Mouse (Mus musculus) stomach, embryonic 15.5 days (tissue): ENCODE data around the gene Sf3b3. TPM values are rescaled to one million over a fixed set of nuclear protein-coding genes. Genes with fewer than 3 reads are reported as not detected.
"Not testable (repeated sequence)": the region's sequence is repeated elsewhere in the genome, so short reads cannot be mapped to it uniquely, and the experiment has no call there.

Experiments used
- ATAC-seq: fragments of 200-750 bp; cut with Nextera tagmentation; 2 replicates; pipeline ENCODE4 v1.8.0; 2017; ENCODE audit warnings: low read depth, moderate number of reproducible peaks, moderate TSS enrichment; ENCODE audit not compliant: insufficient read depth, low FRiP score
- H3K27ac ChIP-seq: fragments of 300-500 bp; sonication (generic); 2 replicates; pipeline ENCODE4 v1.5.1; 2015; ENCODE audit warnings: mild to moderate bottlenecking, inconsistent platforms
- H3K27me3 ChIP-seq: fragments of 300-500 bp; sonication (generic); replicated peaks from 2 replicates; pipeline ENCODE4 v1.6.1; 2015; ENCODE audit warnings: inconsistent platforms
- H3K36me3 ChIP-seq: fragments of 300-500 bp; sonication (generic); 2 replicates; pipeline ENCODE4 v1.6.1; 2015; ENCODE audit warnings: inconsistent platforms
- H3K4me1 ChIP-seq: fragments of 300-500 bp; sonication (generic); 2 replicates; pipeline ENCODE4 v1.6.1; 2015; ENCODE audit warnings: inconsistent platforms
- H3K4me2 ChIP-seq: fragments of 300-500 bp; sonication (generic); 2 replicates; pipeline ENCODE4 v1.6.1; 2015; ENCODE audit warnings: mild to moderate bottlenecking, inconsistent platforms
- H3K4me3 ChIP-seq: fragments of 300-500 bp; sonication (generic); replicated peaks from 2 replicates; pipeline ENCODE4 v1.5.1; 2015; ENCODE audit warnings: inconsistent platforms
- H3K9ac ChIP-seq: fragments of 300-500 bp; sonication (generic); 2 replicates; pipeline ENCODE4 v1.6.1; 2015; ENCODE audit warnings: inconsistent platforms
- H3K9me3 ChIP-seq: fragments of 300-500 bp; sonication (generic); 2 replicates; pipeline ENCODE4 v1.6.1; 2016; ENCODE audit warnings: inconsistent platforms
- WGBS: fragments of 180-500 bp; shearing (Covaris S2); methylation state at CpG from one replicate; pipeline ENCODE4 v1.1.7; 2015; 5-methylcytosine and 5-hydroxymethylcytosine counted together
- polyA plus RNA-seq: library from polyadenylated mRNA; unstranded; fragments of >200 nt; fragmentation: Nextera tagmentation; extraction: Ambion mirVana; gene quantifications from 2 replicates; pipeline ENCODE4 v1.2.1, GENCODE M21; 2015

The Sf3b3 gene
- polyA plus RNA-seq, 1 experiment from 2014 or later: 122 TPM

- Histone ChIP-seq H3K27me3 (no peaks in the 10 kb centered on the region), H3K4me2 (no peak overlapping the region), H3K36me3 (no peaks in the 10 kb centered on the region), H3K27ac (no peak overlapping the region), H3K4me3 (no peak overlapping the region), H3K9ac (no peak overlapping the region), H3K9me3 (no peaks in the 10 kb centered on the region), H3K4me1 (peaks cover 8% of the 10 kb centered on the region)
- WGBS: 92% methylated on average over 8 of the region's 8 CpGs
- ATAC-seq: no peak
Observed at GRCm38 (mm10) chr8:110797086-110797485, 49.5 kb downstream of the Sf3b3 start.

- WGBS: 87% methylated on average over 7 of the region's 7 CpGs
- Histone ChIP-seq H3K9me3 (no peaks in the 10 kb centered on the region), H3K27ac (no peak overlapping the region), H3K36me3 (no peaks in the 10 kb centered on the region), H3K9ac (no peak overlapping the region), H3K4me2 (no peak overlapping the region), H3K27me3 (no peaks in the 10 kb centered on the region), H3K4me3 (no peak overlapping the region), H3K4me1 (peaks cover 15% of the 10 kb centered on the region)
- ATAC-seq: no peak
Observed at GRCm38 (mm10) chr8:110794363-110794965, 52.1 kb downstream of the Sf3b3 start.

- peaks cover 15% of the 10 kb centered on the region for H3K4me1 ChIP-seq
- WGBS: 89% methylated on average over 9 of the region's 9 CpGs
- H3K4me3 ChIP-seq: no peak overlapping the region
- H3K27me3 ChIP-seq: no peaks in the 10 kb centered on the region
- no peaks in the 10 kb centered on the region for H3K9me3 ChIP-seq
- H3K36me3 ChIP-seq: no peaks in the 10 kb centered on the region
- no peak overlapping the region for H3K27ac ChIP-seq
- no peak for ATAC-seq
- H3K9ac ChIP-seq: no peak overlapping the region
- no peak overlapping the region for H3K4me2 ChIP-seq
Observed at GRCm38 (mm10) chr8:110793936-110794335, 52.7 kb downstream of the Sf3b3 start.

GRCm38 (mm10) chr8:110793511-110793910 is 53.1 kb downstream of the Sf3b3 start:
- peak overlapping the region; percentile 71; the same call in 1 of the 2 replicates for H3K27ac ChIP-seq
- peak overlapping the region; percentile 33; the same call in 1 of the 2 replicates for H3K4me2 ChIP-seq
- ATAC-seq: no peak

GRCm38 (mm10) chr8:110792574-110793200 is 53.9 kb downstream of the Sf3b3 start:
- peak; percentile 73 for ATAC-seq
- Histone ChIP-seq H3K27ac (peak overlapping the region; percentile 71), H3K27me3 (no peaks in the 10 kb centered on the region), H3K4me3 (no peak overlapping the region), H3K4me2 (peak overlapping the region; percentile 33), H3K9ac (no peak overlapping the region), H3K36me3 (no peaks in the 10 kb centered on the region), H3K9me3 (no peaks in the 10 kb centered on the region), H3K4me1 (peaks cover 15% of the 10 kb centered on the region)
- WGBS: 30% methylated on average over 11 of the region's 11 CpGs

More at GRCm38 (mm10) chr8:110793511-110793910, 53.1 kb downstream of the Sf3b3 start:
- Histone ChIP-seq H3K36me3 (no peaks in the 10 kb centered on the region), H3K4me1 (peaks cover 15% of the 10 kb centered on the region), H3K27me3 (no peaks in the 10 kb centered on the region), H3K9me3 (no peaks in the 10 kb centered on the region), H3K9ac (no peak overlapping the region), H3K4me3 (no peak overlapping the region)
- WGBS: 78% methylated on average over 9 of the region's 9 CpGs

- Histone ChIP-seq H3K27me3 (no peaks in the 10 kb centered on the region), H3K4me3 (no peak overlapping the region), H3K9ac (no peak overlapping the region), H3K27ac (no peak overlapping the region), H3K4me1 (peaks cover 15% of the 10 kb centered on the region), H3K36me3 (no peaks in the 10 kb centered on the region), H3K4me2 (no peak overlapping the region), H3K9me3 (no peaks in the 10 kb centered on the region)
- WGBS: 70% methylated on average over 10 of the region's 10 CpGs
- ATAC-seq: no peak
Observed at GRCm38 (mm10) chr8:110791164-110791563, 55.4 kb downstream of the Sf3b3 start.

GRCm38 (mm10) chr8:110790270-110790669 is 56.3 kb downstream of the Sf3b3 start:
- Histone ChIP-seq H3K27ac (no peak overlapping the region), H3K4me1 (peaks cover 15% of the 10 kb centered on the region), H3K4me2 (no peak overlapping the region), H3K9ac (no peak overlapping the region), H3K36me3 (no peaks in the 10 kb centered on the region), H3K27me3 (no peaks in the 10 kb centered on the region), H3K9me3 (no peaks in the 10 kb centered on the region), H3K4me3 (no peak overlapping the region)
- 34% methylated on average over 6 of the region's 6 CpGs for WGBS
- no peak for ATAC-seq

GRCm38 (mm10) chr8:110789571-110789970 is 57.0 kb downstream of the Sf3b3 start:
- H3K9ac ChIP-seq: no peak overlapping the region
- no peaks in the 10 kb centered on the region for H3K27me3 ChIP-seq
- no peak for ATAC-seq
- no peak overlapping the region for H3K4me3 ChIP-seq
- no peaks in the 10 kb centered on the region for H3K36me3 ChIP-seq
- H3K9me3 ChIP-seq: no peaks in the 10 kb centered on the region
- H3K4me2 ChIP-seq: no peak overlapping the region
- no peak overlapping the region for H3K27ac ChIP-seq
- peaks cover 15% of the 10 kb centered on the region for H3K4me1 ChIP-seq
- WGBS: 55% methylated on average over 12 of the region's 12 CpGs

- H3K4me2 ChIP-seq: no peak overlapping the region
- H3K4me3 ChIP-seq: no peak overlapping the region
- H3K9ac ChIP-seq: no peak overlapping the region
- H3K4me1 ChIP-seq: peaks cover 15% of the 10 kb centered on the region
- no peak for ATAC-seq
- no peaks in the 10 kb centered on the region for H3K9me3 ChIP-seq
- H3K36me3 ChIP-seq: no peaks in the 10 kb centered on the region
- 54% methylated on average over 12 of the region's 12 CpGs for WGBS
- no peaks in the 10 kb centered on the region for H3K27me3 ChIP-seq
- no peak overlapping the region for H3K27ac ChIP-seq
Observed at GRCm38 (mm10) chr8:110788981-110789380, 57.6 kb downstream of the Sf3b3 start.

- Histone ChIP-seq H3K27me3 (no peaks in the 10 kb centered on the region), H3K4me2 (no peak overlapping the region), H3K4me3 (no peak overlapping the region), H3K4me1 (0 out of 2 replicates have a peak, but pooled peaks cover 7% of the 10 kb centered on the region), H3K9me3 (no peaks in the 10 kb centered on the region), H3K36me3 (no peaks in the 10 kb centered on the region), H3K27ac (no peak overlapping the region), H3K9ac (no peak overlapping the region)
- WGBS: 85% methylated on average over 9 of the region's 9 CpGs
- ATAC-seq: no peak
Observed at GRCm38 (mm10) chr8:110787411-110787954, 59.1 kb downstream of the Sf3b3 start.

- no peak overlapping the region for H3K4me3 ChIP-seq
- H3K27me3 ChIP-seq: no peaks in the 10 kb centered on the region
- 62% methylated on average over 8 of the region's 8 CpGs for WGBS
- H3K36me3 ChIP-seq: no peaks in the 10 kb centered on the region
- H3K9me3 ChIP-seq: no peaks in the 10 kb centered on the region
- no peak overlapping the region for H3K9ac ChIP-seq
- H3K4me2 ChIP-seq: no peak overlapping the region
- 0 out of 2 replicates have a peak, but pooled peaks cover 7% of the 10 kb centered on the region for H3K4me1 ChIP-seq
- no peak overlapping the region for H3K27ac ChIP-seq
- ATAC-seq: no peak
Observed at GRCm38 (mm10) chr8:110786934-110787333, 59.7 kb downstream of the Sf3b3 start.

- H3K4me1 ChIP-seq, H3K4me3 ChIP-seq, H3K9me3 ChIP-seq, H3K9ac ChIP-seq, H3K4me2 ChIP-seq, ATAC-seq, H3K36me3 ChIP-seq, H3K27me3 ChIP-seq, H3K27ac ChIP-seq: not testable (repeated sequence)
- 76% methylated on average over 7 of the region's 7 CpGs for WGBS
Observed at GRCm38 (mm10) chr8:110786501-110786900, 60.1 kb downstream of the Sf3b3 start.
